Mouse (Mus musculus) MEL (cell line): ENCODE results near the gene Rassf1.

Source experiments
- BHLHE40 ChIP-seq: IDR thresholded peaks from 2 replicates; pipeline ENCODE4 v1.6.1; 2012; ENCODE audit warnings: low read depth, mild to moderate bottlenecking, inconsistent platforms, low read length, improper control_type of control experiment, borderline replicate concordance
- CTCF ChIP-seq, 3 experiments: IDR thresholded peaks in 2 of 3; conservative IDR thresholded peaks in 1 of 3; 2 replicates each; pipeline ENCODE4 v1.5.1; 2011 to 2012; ENCODE audit warnings: low read length in 3 of 3, low read depth in 2 of 3, mild to moderate bottlenecking in 2 of 3, improper control_type of control experiment in 1 of 3, inconsistent platforms in 1 of 3, mixed read lengths in 1 of 3, moderate library complexity in 1 of 3; ENCODE audit not compliant: control insufficient read depth in 1 of 3, insufficient read depth in 1 of 3, poor library complexity in 1 of 3, severe bottlenecking in 1 of 3
- E2F4 ChIP-seq: IDR thresholded peaks from 2 replicates; pipeline ENCODE4 v1.6.1; 2011; ENCODE audit warnings: low read depth, low read length, improper control_type of control experiment, borderline replicate concordance
- EP300 ChIP-seq, 2 experiments: IDR thresholded peaks; 2 replicates each; pipeline ENCODE4 v1.6.1; 2011; ENCODE audit warnings: improper control_type of control experiment in 2 of 2, low read length in 2 of 2, low read depth in 1 of 2, mild to moderate bottlenecking in 1 of 2
- ETS1 ChIP-seq: IDR thresholded peaks from 2 replicates; pipeline ENCODE4 v1.6.1; 2012; ENCODE audit warnings: low read depth, mild to moderate bottlenecking, inconsistent platforms, low read length, improper control_type of control experiment, moderate library complexity
- GATA1 ChIP-seq: IDR thresholded peaks from 2 replicates; pipeline ENCODE4 v1.6.1; 2011; ENCODE audit warnings: low read depth, low read length, improper control_type of control experiment
- MXI1 ChIP-seq: IDR thresholded peaks from 2 replicates; pipeline ENCODE4 v1.6.1; 2011; ENCODE audit warnings: mild to moderate bottlenecking, low read depth, low read length, improper control_type of control experiment
- POLR2AphosphoS5 ChIP-seq: IDR thresholded peaks from 2 replicates; pipeline ENCODE4 v1.6.1; 2012; ENCODE audit warnings: low read depth, borderline replicate concordance, mild to moderate bottlenecking, inconsistent platforms, low read length, moderate library complexity, mixed read lengths
- RAD21 ChIP-seq: IDR thresholded peaks from 2 replicates; pipeline ENCODE4 v1.6.1; 2011; ENCODE audit warnings: mild to moderate bottlenecking, low read depth, low read length, improper control_type of control experiment
- USF1 ChIP-seq: IDR thresholded peaks from 2 replicates; pipeline ENCODE4 v1.6.1; 2014; ENCODE audit warnings: low read depth, mild to moderate bottlenecking, inconsistent platforms, low read length, improper control_type of control experiment, moderate library complexity

DNA sequence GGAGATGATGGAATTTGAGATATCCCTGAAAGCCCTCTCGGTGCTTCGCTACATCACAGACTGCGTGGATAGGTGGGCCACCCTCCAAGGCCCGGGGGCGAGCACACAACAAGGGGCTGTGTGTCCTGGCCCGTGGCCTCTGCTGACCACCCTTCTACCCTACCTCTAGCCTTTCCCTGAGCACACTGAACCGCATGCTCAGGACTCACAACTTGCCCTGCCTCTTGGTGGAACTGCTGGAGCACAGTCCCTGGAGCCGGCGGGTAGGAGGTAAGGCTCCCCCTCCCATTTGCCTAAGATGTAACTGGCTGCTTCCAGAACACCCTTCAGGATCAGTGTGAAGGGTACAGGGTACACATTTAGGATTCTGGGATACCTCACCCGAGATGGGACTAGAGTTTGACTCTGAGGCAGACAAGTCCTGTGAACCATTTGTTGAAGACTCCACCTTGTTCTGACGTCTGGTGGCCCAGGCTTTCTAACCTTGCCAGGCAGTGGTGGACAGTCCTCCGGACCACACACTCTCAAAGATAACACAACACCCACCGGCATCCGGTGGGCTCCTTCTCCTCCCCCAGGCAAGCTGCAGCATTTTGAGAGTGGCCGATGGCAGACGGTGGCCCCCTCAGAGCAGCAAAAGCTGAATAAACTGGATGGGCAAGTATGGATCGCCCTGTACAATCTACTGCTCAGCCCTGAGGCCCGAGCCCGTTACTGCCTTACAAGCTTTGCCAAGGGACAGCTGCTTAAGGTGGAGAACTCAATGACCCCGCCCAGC lies 1.9 kb upstream of the Rassf1 start:
- TF ChIP-seq BHLHE40: no peak
- no peak for TF ChIP-seq EP300 (IDR thresholded peaks at IDR 0.05; ENCODE audit: low read depth in 1 of 2, low read length in 2 of 2)
- no peak for TF ChIP-seq RAD21
- TF ChIP-seq POLR2AphosphoS5: no peak
- no peak for TF ChIP-seq CTCF (IDR thresholded peaks at IDR 0.05 in 2 of 3, conservative IDR thresholded peaks at IDR 0.05 in 1 of 3; ENCODE audit: control insufficient read depth in 1 of 3, insufficient read depth in 1 of 3, low read depth in 2 of 3, low read length in 3 of 3, poor library complexity in 1 of 3, severe bottlenecking in 1 of 3)
- no peak for TF ChIP-seq GATA1
- no peak for TF ChIP-seq USF1
- TF ChIP-seq MXI1: no peak
- TF ChIP-seq E2F4: no peak
- no peak for TF ChIP-seq ETS1
